Mouse (Mus musculus) cortical plate, adult 2 months (tissue): Measurements from ENCODE around the gene Klrc1. TPM values are rescaled to one million over a fixed set of nuclear protein-coding genes. Genes with fewer than 3 reads are reported as not detected.
"Not testable (repeated sequence)": the region's sequence is repeated elsewhere in the genome, so short reads cannot be mapped to it uniquely, and the experiment has no call there.

Experiments
- H3K27ac ChIP-seq: fragments of 200-500 bp; 2 replicates; pipeline ENCODE4 v1.5.1; 2012; ENCODE audit warnings: low read length, control low read depth, inconsistent platforms; ENCODE audit not compliant: insufficient read depth
- H3K4me1 ChIP-seq: fragments of 200-500 bp; 2 replicates; pipeline ENCODE4 v1.6.1; 2011; ENCODE audit warnings: low read length; ENCODE audit not compliant: control insufficient read depth, insufficient read depth
- H3K4me3 ChIP-seq: fragments of 200-500 bp; 2 replicates; pipeline ENCODE4 v1.5.1; 2011; ENCODE audit warnings: mild to moderate bottlenecking, low read length, control low read depth; ENCODE audit not compliant: insufficient read depth
- CTCF ChIP-seq: fragments of 200-500 bp; IDR thresholded peaks from 2 replicates; pipeline ENCODE4 v1.5.1; 2011; ENCODE audit warnings: mild to moderate bottlenecking, control low read depth, low read length; ENCODE audit not compliant: insufficient read depth; ENCODE audit errors: extremely low read depth
- POLR2A ChIP-seq: fragments of 200-500 bp; IDR thresholded peaks from 2 replicates; pipeline ENCODE4 v1.6.1; 2011; ENCODE audit warnings: mild to moderate bottlenecking, low read length, control low read depth; ENCODE audit not compliant: insufficient read depth; ENCODE audit errors: extremely low read depth
- polyA plus RNA-seq: library from polyadenylated mRNA; depleted of rRNA; stranded (reverse); fragments of >200 nt; gene quantifications from 2 replicates; pipeline ENCODE4 v1.2.3, GENCODE M21; 2012; rRNA removed

Klrc1 gene
- polyA plus RNA-seq, result not detected in 2 replicates

GRCm38 (mm10) chr6:129678873-129679272 lies at the start of gene Klrc1:
TSS of gene Klrc1 (minus strand) at chr6:129678973.
- Histone ChIP-seq H3K4me3 (no peak within 1 kb of the TSS), H3K27ac (no peak within 1 kb of the TSS)
- TF ChIP-seq POLR2A, result no peak
- TF ChIP-seq CTCF, result no peak

DNA sequence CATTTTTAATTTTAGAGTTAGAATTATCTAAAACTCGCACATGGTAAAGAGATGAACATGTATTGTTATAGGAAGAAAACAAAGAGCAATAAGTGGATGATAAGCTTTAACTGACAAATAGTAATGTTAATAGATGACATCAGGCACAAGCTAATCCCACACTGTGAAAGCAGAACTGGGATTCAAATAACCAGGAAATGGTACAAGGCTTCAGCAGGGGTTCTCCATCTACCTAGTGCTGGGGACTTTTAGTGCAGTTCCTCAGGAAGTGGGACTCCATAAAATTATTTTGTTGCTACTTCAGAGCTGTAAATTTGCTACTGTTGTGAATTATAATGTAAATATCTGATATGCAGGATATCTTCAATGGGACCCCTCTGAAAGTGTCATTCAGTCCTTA lies 48.5 kb upstream of the Klrc1 start:
- no peak overlapping the region for H3K4me3 ChIP-seq
- H3K4me1 ChIP-seq, result no peaks in the 10 kb centered on the region
- no peak overlapping the region for H3K27ac ChIP-seq
- no peak for TF ChIP-seq POLR2A
- TF ChIP-seq CTCF, result no peak

More at GRCm38 (mm10) chr6:129678873-129679272, at the start of gene Klrc1:
- no peaks in the 10 kb centered on the region for H3K4me1 ChIP-seq

GRCm38 (mm10) chr6:129721390-129721789 lies 42.6 kb upstream of the Klrc1 start:
- no peaks in the 10 kb centered on the region for H3K4me1 ChIP-seq
- no peak overlapping the region for H3K27ac ChIP-seq
- H3K4me3 ChIP-seq, result no peak overlapping the region
- TF ChIP-seq CTCF (no peak), POLR2A (no peak)

DNA sequence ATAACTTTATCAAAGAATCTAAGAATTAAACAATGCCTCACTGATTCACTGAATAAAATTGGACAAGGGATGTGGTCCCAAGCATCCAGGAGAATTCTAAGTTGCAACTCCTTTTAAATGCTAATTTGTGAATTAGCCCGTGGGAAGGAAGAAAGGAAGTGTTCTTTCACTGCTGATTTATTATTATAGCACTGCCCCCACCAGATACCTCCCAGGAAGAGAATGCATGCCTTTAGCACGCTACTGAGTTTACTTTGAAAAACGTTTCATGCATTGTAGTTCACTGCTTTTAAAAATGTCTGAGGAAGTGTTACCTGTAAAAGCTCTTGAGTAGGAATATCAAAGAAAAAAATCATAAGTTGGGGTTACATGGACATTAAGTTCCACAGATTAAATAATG lies 41.7 kb upstream of the Klrc1 start:
- TF ChIP-seq CTCF (no peak), POLR2A (no peak)
- Histone ChIP-seq H3K27ac (no peak overlapping the region), H3K4me1 (no peaks in the 10 kb centered on the region), H3K4me3 (no peak overlapping the region)

- TF ChIP-seq CTCF, result no peak
- no peak for TF ChIP-seq POLR2A
- Histone ChIP-seq H3K4me3 (no peak within 1 kb of the TSS), H3K4me1 (no peaks in the 10 kb centered on the region), H3K27ac (no peak within 1 kb of the TSS)
These were observed 38.3 kb upstream of the Klrc1 start, which contains the start of gene Klri1 for GRCm38 (mm10) chr6:129717032-129717431. TSS of gene Klri1 (minus strand) at chr6:129717132.

GRCm38 (mm10) chr6:129713566-129713965 lies 34.8 kb upstream of the Klrc1 start:
- Histone ChIP-seq H3K27ac (no peak overlapping the region), H3K4me1 (no peaks in the 10 kb centered on the region), H3K4me3 (no peak overlapping the region)
- TF ChIP-seq POLR2A (no peak), CTCF (no peak)

GRCm38 (mm10) chr6:129691436-129691835 lies 12.7 kb upstream of the Klrc1 start:
- H3K27ac ChIP-seq, result not testable (repeated sequence)

GRCm38 (mm10) chr6:129680379-129680778 lies 1.6 kb upstream of the Klrc1 start:
- no peaks in the 10 kb centered on the region for H3K4me1 ChIP-seq
- H3K4me3 ChIP-seq, result no peak overlapping the region
- H3K27ac ChIP-seq, result no peak overlapping the region
- TF ChIP-seq POLR2A, result no peak
- TF ChIP-seq CTCF, result no peak

More at GRCm38 (mm10) chr6:129691436-129691835, 12.7 kb upstream of the Klrc1 start:
- H3K4me1 ChIP-seq, H3K4me3 ChIP-seq: not testable (repeated sequence)

- not testable (repeated sequence) for H3K4me1 ChIP-seq, H3K4me3 ChIP-seq, H3K27ac ChIP-seq
These were observed 17.5 kb downstream of the Klrc1 start for GRCm38 (mm10) chr6:129661301-129661700.

- H3K4me3 ChIP-seq, H3K27ac ChIP-seq, H3K4me1 ChIP-seq: not testable (repeated sequence)
These were observed 18.2 kb downstream of the Klrc1 start, which contains the start of gene Klrc2 for GRCm38 (mm10) chr6:129660589-129660988. TSS of gene Klrc2 (minus strand) at chr6:129660689.

DNA sequence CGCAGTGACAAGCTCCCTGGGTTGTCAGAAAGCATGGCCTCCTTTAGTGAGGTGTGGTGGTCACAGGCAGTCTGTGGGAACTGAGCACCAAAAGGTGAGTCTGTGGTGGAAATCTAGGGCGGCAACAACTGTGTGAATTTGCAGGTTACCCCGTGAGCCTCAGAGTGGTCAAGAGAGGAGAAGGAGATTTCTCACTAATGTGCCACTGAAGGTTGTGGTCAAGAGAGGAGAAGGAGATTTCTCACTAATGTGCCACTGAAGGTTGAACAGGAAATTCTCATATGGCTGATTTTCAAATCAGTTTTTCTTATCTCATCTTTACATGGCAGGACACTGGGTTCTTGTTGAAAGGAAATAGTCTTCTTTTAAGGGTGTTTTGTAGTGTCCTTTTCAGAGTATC lies 34.7 kb downstream of the Klrc1 start:
- H3K4me3 ChIP-seq, H3K4me1 ChIP-seq, H3K27ac ChIP-seq: not testable (repeated sequence)

DNA sequence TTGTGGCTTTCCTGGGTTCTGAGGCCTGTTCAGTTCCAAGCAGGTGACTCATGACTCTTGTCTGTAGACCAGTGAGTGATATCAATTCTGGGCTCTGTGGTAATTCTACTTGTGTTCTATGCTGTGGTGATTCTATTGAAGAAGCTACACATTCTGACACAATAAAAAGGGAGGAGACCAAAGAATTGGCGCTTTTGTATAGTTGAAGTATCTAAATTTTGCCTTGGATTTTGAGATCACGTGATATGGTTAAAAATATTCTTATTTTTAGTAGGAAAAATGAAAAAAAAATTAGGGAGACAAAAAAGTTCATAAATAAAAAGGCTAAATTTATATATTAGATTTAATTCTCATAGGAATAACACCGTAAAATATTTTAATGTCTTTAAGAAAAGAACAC lies 35.5 kb downstream of the Klrc1 start, which contains the start of gene Klrc3:
Gene Klrc3 (minus strand): TSS at position 101 of the 400 bp plus-strand sequence.
- H3K4me3 ChIP-seq, H3K4me1 ChIP-seq: not testable (repeated sequence)

DNA sequence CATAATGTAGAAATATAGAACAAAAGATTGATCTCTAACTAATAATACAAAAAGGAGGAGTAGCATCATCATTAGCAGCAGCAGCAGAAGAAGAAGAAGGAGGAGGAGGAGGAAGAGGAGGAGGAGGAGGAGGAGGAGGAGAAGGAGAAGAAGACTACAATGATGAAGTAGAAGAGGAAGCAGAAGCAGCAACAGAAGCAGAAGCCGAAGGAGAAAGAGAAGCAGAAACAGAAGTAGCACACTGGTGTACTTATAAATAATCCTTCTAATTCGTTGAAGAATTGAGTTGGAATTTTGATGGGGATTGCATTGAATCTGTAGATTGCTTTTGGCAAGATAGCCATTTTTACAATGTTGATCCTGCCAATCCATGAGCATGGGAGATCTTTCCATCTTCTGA lies 47.7 kb downstream of the Klrc1 start:
- not testable (repeated sequence) for H3K27ac ChIP-seq, H3K4me3 ChIP-seq, H3K4me1 ChIP-seq

More for the DNA sequence above, 35.5 kb downstream of the Klrc1 start, which contains the start of gene Klrc3:
- H3K27ac ChIP-seq, result not testable (repeated sequence)
